Mouse (Mus musculus): ENCODE results near the gene Cdcp1. TPM values are rescaled to one million over a fixed set of nuclear protein-coding genes. Genes with fewer than 3 reads are reported as not detected.

Cdcp1 gene
- polyA plus RNA-seq, 1 experiment from 2014 or later: 2.8 TPM

DNA sequence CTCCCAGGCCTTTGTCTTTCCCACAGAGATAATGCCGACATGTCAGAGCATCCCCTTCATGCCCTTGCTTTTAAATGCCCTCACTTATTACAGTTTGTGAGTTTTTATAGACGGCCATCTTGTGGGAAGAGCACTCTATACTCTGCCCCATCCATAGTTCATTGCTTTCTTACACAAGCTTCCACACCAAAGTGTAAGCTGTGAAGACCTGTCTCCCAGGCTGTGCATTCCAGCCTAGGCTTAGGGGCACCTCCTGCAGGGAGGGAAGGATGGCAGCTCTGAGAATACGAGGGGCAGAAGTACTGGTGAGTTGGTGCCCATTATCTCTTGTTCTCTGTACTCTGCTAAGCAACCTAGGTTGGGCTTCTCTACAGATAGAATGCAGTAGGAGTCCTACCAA is 82.8 kb downstream of the Cdcp1 start:
- no peaks in the 10 kb centered on the region for H3K27me3 ChIP-seq (ENCODE audit: low read depth, poor library complexity, severe bottlenecking)
- H3K36me3 ChIP-seq: peaks cover 100% of the 10 kb centered on the region
- no peaks in the 10 kb centered on the region for H3K4me1 ChIP-seq
- 93% methylated on average over 3 of the region's 3 CpGs for WGBS
- DNase-seq (ENCODE audit: low spot score): no peak
- H3K27ac ChIP-seq: no peak overlapping the region
- H3K9me3 ChIP-seq (replicated peaks): no peaks in the 10 kb centered on the region
- H3K4me3 ChIP-seq: no peak overlapping the region

- Histone ChIP-seq H3K27ac (no peak overlapping the region), H3K36me3 (peaks cover 94% of the 10 kb centered on the region), H3K9me3 (replicated peaks) (no peaks in the 10 kb centered on the region), H3K27me3 (ENCODE audit: low read depth, poor library complexity, severe bottlenecking) (no peaks in the 10 kb centered on the region), H3K4me1 (no peaks in the 10 kb centered on the region), H3K4me3 (no peak overlapping the region)
- WGBS: 95% methylated on average over 6 of the region's 6 CpGs
- no peak for DNase-seq (ENCODE audit: low spot score)
Measured at GRCm38 (mm10) chr9:123127663-123128062, 88.2 kb downstream of the Cdcp1 start.

GRCm38 (mm10) chr9:123124413-123124981 is 91.3 kb downstream of the Cdcp1 start:
- H3K9me3 ChIP-seq (replicated peaks): no peaks in the 10 kb centered on the region
- no peaks in the 10 kb centered on the region for H3K4me1 ChIP-seq
- H3K36me3 ChIP-seq: peaks cover 94% of the 10 kb centered on the region
- no peak overlapping the region for H3K27ac ChIP-seq
- H3K27me3 ChIP-seq (ENCODE audit: low read depth, poor library complexity, severe bottlenecking): no peaks in the 10 kb centered on the region
- 97% methylated on average over 2 of the region's 2 CpGs for WGBS
- DNase-seq (ENCODE audit: low spot score): no peak
- H3K4me3 ChIP-seq: no peak overlapping the region

DNA sequence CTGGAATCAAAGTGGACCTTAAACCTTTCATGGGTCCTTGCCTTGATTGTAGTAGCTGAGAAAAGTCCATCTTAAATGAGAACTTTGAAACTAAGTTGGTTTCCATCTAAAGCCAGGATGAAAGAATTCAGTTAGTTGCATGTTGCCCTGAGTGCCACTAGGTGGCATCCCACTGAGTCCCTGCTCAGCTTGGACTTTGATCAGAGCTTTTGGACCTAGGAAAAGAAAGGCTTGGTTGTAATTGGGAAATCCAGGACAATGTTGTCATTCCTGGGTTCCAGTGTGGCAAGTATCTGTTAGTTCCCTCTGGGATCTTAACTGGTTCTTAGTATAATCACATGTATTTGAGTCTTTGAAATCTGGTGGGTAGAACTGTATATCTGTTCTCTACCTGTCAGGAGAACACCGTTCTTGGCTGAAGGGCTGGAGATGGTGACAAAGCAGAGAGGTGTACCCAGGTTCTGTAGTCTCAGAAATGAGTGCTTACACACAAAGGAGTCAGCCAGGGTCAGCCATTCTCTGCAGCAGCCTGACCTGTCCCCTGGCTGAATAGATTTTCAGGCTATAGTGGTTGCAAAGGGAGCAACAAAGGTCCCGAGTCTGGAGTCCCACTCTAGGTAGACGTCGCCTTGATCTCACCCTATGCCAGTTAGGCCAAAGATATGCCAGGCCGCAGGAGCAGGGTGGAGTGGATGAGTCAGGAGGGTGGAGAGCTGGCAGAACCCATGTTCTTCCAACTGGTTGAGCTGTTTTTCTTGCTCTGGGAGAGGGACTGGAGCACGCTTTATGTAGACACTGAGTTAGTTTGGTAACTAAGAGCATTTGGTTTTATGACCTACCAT is 92.0 kb downstream of the Cdcp1 start:
- 94% methylated on average over 6 of the region's 6 CpGs for WGBS
- Histone ChIP-seq H3K27ac (no peak overlapping the region), H3K36me3 (peaks cover 94% of the 10 kb centered on the region), H3K27me3 (ENCODE audit: low read depth, poor library complexity, severe bottlenecking) (no peaks in the 10 kb centered on the region), H3K9me3 (replicated peaks) (no peaks in the 10 kb centered on the region), H3K4me3 (no peak overlapping the region), H3K4me1 (no peaks in the 10 kb centered on the region)
- no peak for DNase-seq (ENCODE audit: low spot score)

GRCm38 (mm10) chr9:123123017-123123416 is 92.8 kb downstream of the Cdcp1 start:
- no peaks in the 10 kb centered on the region for H3K27me3 ChIP-seq (ENCODE audit: low read depth, poor library complexity, severe bottlenecking)
- no peaks in the 10 kb centered on the region for H3K9me3 ChIP-seq (replicated peaks)
- peaks cover 92% of the 10 kb centered on the region for H3K36me3 ChIP-seq
- WGBS: 90% methylated on average over 3 of the region's 3 CpGs
- no peak overlapping the region for H3K27ac ChIP-seq
- DNase-seq (ENCODE audit: low spot score): no peak
- no peaks in the 10 kb centered on the region for H3K4me1 ChIP-seq
- no peak overlapping the region for H3K4me3 ChIP-seq

Other genes starting within 250 kb of the Cdcp1 start
- gene Tmem42, start 194.7 kb downstream of the Cdcp1 start, polyA plus RNA-seq (2016; fragmentation: Nextera tagmentation; extraction: Ambion mirVana): 9.6 and 13.3 TPM in 2 replicates
- 0.56 and 0.64 TPM in 2 replicates for gene Tgm4, start 181.3 kb downstream of the Cdcp1 start, polyA plus RNA-seq (2016; fragmentation: Nextera tagmentation; extraction: Ambion mirVana)
- gene Zdhhc3, start 102.8 kb downstream of the Cdcp1 start, polyA plus RNA-seq (2016; fragmentation: Nextera tagmentation; extraction: Ambion mirVana): 72.8 and 73.9 TPM in 2 replicates
- 120 and 148 TPM in 2 replicates for gene Exosc7, start 102.8 kb downstream of the Cdcp1 start, polyA plus RNA-seq (2016; fragmentation: Nextera tagmentation; extraction: Ambion mirVana)
- gene Clec3b, start 65.1 kb downstream of the Cdcp1 start, polyA plus RNA-seq (2016; fragmentation: Nextera tagmentation; extraction: Ambion mirVana): 0.20 TPM in 1 of 2 replicates, not detected in the other
- 4.2 and 4.9 TPM in 2 replicates for gene Tmem158, start 44.7 kb upstream of the Cdcp1 start, polyA plus RNA-seq (2016; fragmentation: Nextera tagmentation; extraction: Ambion mirVana)
- 750 and 785 TPM in 2 replicates for gene Lars2, start 150.9 kb upstream of the Cdcp1 start, polyA plus RNA-seq (2016; fragmentation: Nextera tagmentation; extraction: Ambion mirVana)